Comparison of ENCODE assay signal across 9 mouse cellular contexts in genomic region chr8:122769251-122770058, GRCm38 (mm10). TPM values are rescaled to one million over a fixed set of nuclear protein-coding genes. Genes with fewer than 3 reads are reported as not detected.
DNase-seq lines count a peak whose midpoint lies in the region; ATAC-seq and TF ChIP-seq lines count a peak whose summit lies in the region.
"Had no signal": no experiment of that assay in that cellular context is flagged by ENCODE, and none has a peak within 500 bp of the region (broad histone marks: within the 10 kb centered on the region; RNA-seq: fewer than 3 reads in every experiment).

No protein-coding gene starts in this region.

- no peak overlapping the region for H3K4me2 ChIP-seq in hindbrain, embryonic 13.5 days

- H3K27me3 ChIP-seq in hindbrain, embryonic 13.5 days = peaks cover 34% of the 10 kb centered on the region; the same call in 1 of the 2 replicates
- peaks cover 28% of the 10 kb centered on the region for H3K27me3 ChIP-seq in hindbrain, embryonic 10.5 days (ENCODE audit: insufficient read depth, poor library complexity, severe bottlenecking)
- no peaks in the 10 kb centered on the region for H3K27me3 ChIP-seq in thymus, adult 2 months (ENCODE audit: control insufficient read depth, insufficient read depth, low read length)

- TF ChIP-seq CTCF in thymus, adult 2 months (IDR thresholded peaks at IDR 0.05; ENCODE audit: borderline replicate concordance, control insufficient read depth, extremely low read depth, insufficient read depth, low read length, poor library complexity) = no peak

- 57% methylated on average over 24 of the region's 24 CpGs for WGBS in hindbrain, embryonic 13.5 days
- WGBS in hindbrain, embryonic 10.5 days = 72% methylated on average over 24 of the region's 24 CpGs
- WGBS in thymus, adult 2 months = 22% methylated on average over 24 of the region's 24 CpGs

- no peak for DNase-seq in hindbrain, embryonic 10.5 days (ENCODE audit: low spot score)
- peak; percentile 91 to 92 for DNase-seq in cerebellum, postnatal 10 days
- DNase-seq in left cerebral cortex, adult 18-20 months (ENCODE audit: low spot score in 2 of 2) = peak; percentile 55 to 75
- peak; percentile 69 for DNase-seq in thymus, adult 2 months
- DNase-seq in yolk sac, embryonic 10.5 days (ENCODE audit: low spot score) = no peak
- no peak for DNase-seq in kidney, adult 9 months
- DNase-seq in embryo, embryonic 11 days = no peak
- DNase-seq: lung, adult 18-20 months had no signal

- H3K27ac ChIP-seq in hindbrain, embryonic 13.5 days = peak overlapping the region; percentile 35
- no peak overlapping the region for H3K27ac ChIP-seq in hindbrain, embryonic 10.5 days
- H3K27ac ChIP-seq in thymus, adult 2 months (ENCODE audit: control insufficient read depth, insufficient read depth, low read length) = no peak overlapping the region; the same call in 1 of the 2 replicates

- H3K9me3 ChIP-seq in hindbrain, embryonic 13.5 days = no peaks in the 10 kb centered on the region
- no peaks in the 10 kb centered on the region for H3K9me3 ChIP-seq in hindbrain, embryonic 10.5 days

- no peaks in the 10 kb centered on the region for H3K36me3 ChIP-seq in hindbrain, embryonic 13.5 days
- no peaks in the 10 kb centered on the region for H3K36me3 ChIP-seq in hindbrain, embryonic 10.5 days
- no peaks in the 10 kb centered on the region for H3K36me3 ChIP-seq in thymus, adult 2 months (ENCODE audit: control insufficient read depth, insufficient read depth, low read length)

- ATAC-seq in hindbrain, embryonic 13.5 days (ENCODE audit: low FRiP score) = peak; percentile 50; the same call in 1 of the 2 replicates

- no peak overlapping the region for H3K9ac ChIP-seq in hindbrain, embryonic 13.5 days

- no peak overlapping the region for H3K4me3 ChIP-seq in hindbrain, embryonic 13.5 days
- H3K4me3 ChIP-seq in hindbrain, embryonic 10.5 days = no peak overlapping the region
- H3K4me3 ChIP-seq in thymus, adult 2 months (ENCODE audit: control insufficient read depth, insufficient read depth, low read length) = no peak overlapping the region

- TF ChIP-seq POLR2A in thymus, adult 2 months (IDR thresholded peaks at IDR 0.05; ENCODE audit: control insufficient read depth, extremely low read depth, insufficient read depth, low read length, poor library complexity) = no peak

- peaks cover 27% of the 10 kb centered on the region for H3K4me1 ChIP-seq in hindbrain, embryonic 13.5 days (replicated peaks)
- peaks cover 5% of the 10 kb centered on the region for H3K4me1 ChIP-seq in hindbrain, embryonic 10.5 days (replicated peaks)
- H3K4me1 ChIP-seq in thymus, adult 2 months (replicated peaks; ENCODE audit: control insufficient read depth, insufficient read depth, low read length) = peaks cover 63% of the 10 kb centered on the region

RNA-seq across cellular contexts. Expression of gene Acsf3, which starts 5.8 kb away (rescaled TPM):
- polyA plus RNA-seq in hindbrain, embryonic 13.5 days (2015; fragmentation: Nextera tagmentation; extraction: Ambion mirVana) = 16.2 and 17.4 TPM in 2 replicates
- polyA plus RNA-seq in hindbrain, embryonic 10.5 days (2016; fragmentation: Nextera tagmentation; extraction: Ambion mirVana) = 16.5 and 18.0 TPM in 2 replicates
- total RNA-seq in left cerebral cortex, adult 18-20 months (2021) = 10 to 100 TPM; 18.2 to 21.9 TPM
- 17.5 and 19.6 TPM in 2 replicates for polyA plus RNA-seq in thymus, adult 2 months (2012; rRNA removed)

Comparison
In these comparisons a context has a peak if more than half of its experiments do, and no peak if none do; other contexts are left out.
1. DNase-seq: peak in cerebellum, postnatal 10 days (2 of 2), left cerebral cortex, adult 18-20 months (2 of 2) and thymus, adult 2 months (single experiment); none in hindbrain, embryonic 10.5 days (single experiment), yolk sac, embryonic 10.5 days (single experiment), kidney, adult 9 months (single experiment) and embryo, embryonic 11 days (single experiment).